Mouse (Mus musculus): ENCODE results near the gene Hdc. TPM values are rescaled to one million over a fixed set of nuclear protein-coding genes. Genes with fewer than 3 reads are reported as not detected.
"Not testable (repeated sequence)": the region's sequence is repeated elsewhere in the genome, so short reads cannot be mapped to it uniquely, and the experiment has no call there.

The Hdc gene
- polyA plus RNA-seq, 1 experiment from 2014 or later, result 1.6 TPM

DNA sequence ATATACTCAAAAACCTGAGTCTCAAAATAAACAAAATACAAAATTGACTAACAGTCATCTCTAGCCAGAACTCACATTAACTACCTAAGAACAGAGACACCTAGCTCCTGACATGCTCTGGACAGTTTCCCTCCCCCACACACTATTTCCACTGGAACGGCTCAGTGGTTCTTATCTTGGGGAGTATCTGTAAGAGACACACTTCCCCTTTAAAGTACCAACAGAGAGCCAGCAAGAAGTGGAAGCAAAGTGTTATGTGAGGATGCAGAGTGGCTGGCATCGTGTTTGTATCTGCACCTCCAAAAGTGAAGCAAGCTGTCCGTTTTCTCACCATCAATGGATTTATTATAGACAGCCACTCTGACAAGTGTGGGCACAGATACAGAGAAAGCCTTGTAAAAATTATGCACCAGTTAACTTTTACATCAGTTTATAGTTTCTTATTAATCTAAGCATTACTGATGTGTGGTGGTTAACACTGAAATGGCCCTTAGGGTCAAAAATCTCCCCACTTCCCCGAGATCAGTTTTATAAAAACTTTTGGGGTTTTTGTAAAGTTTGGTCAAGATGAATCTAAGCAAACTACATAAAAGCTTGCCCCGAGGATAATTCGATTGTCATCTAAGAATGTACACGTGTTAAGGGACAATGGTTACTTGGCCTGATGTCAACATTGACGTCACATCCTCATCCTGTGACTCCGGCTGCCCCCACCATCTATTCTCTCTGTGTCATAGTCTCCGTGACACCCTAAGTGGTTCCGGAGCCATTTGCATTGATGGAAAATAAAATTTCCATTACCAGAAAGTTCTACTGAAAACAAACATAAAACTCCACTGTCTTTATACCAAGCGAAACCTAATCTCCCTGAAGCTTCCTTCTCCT lies 17.1 kb upstream of the Hdc start:
- ATAC-seq, result no peak
- no peaks in the 10 kb centered on the region for H3K4me1 ChIP-seq (ENCODE audit: control insufficient read depth, insufficient read depth, low read length)
- WGBS, result 81% methylated on average over 12 of the region's 12 CpGs
- no peak overlapping the region for H3K9ac ChIP-seq (ENCODE audit: low read length)
- no peak overlapping the region for H3K4me3 ChIP-seq (ENCODE audit: low read depth, low read length)
- H3K4me2 ChIP-seq (ENCODE audit: low read length), result no peak overlapping the region
- H3K27me3 ChIP-seq (replicated peaks; ENCODE audit: control insufficient read depth, insufficient read depth, low read length), result no peaks in the 10 kb centered on the region
- H3K9me3 ChIP-seq (replicated peaks; ENCODE audit: control insufficient read depth, low read length), result no peaks in the 10 kb centered on the region
- peaks cover 35% of the 10 kb centered on the region for H3K36me3 ChIP-seq (ENCODE audit: control insufficient read depth, insufficient read depth, low read length)
- no peak for DNase-seq (ENCODE audit: low spot score)
- no peak overlapping the region for H3K27ac ChIP-seq (ENCODE audit: low read depth, low read length)

DNA sequence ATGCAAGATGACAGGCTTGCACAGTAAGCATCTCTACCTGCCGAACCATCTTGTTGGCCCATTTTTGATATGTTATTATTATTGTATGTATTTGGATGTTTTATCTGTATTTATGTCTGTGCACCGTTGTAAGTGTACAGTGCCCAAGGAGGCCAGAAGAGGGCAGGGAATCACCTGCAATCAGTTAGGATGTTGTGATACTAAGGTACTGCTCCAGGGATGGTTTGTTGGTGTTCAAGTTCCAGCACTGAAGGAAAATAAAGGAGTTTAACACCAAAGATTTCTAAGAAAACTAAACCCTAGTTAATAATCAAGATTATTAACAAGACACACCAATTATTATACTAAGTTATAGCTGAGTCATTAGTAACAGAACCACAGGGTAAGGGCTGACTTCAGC lies 14.1 kb upstream of the Hdc start:
- no peak for DNase-seq (ENCODE audit: low spot score)
- WGBS, result 91% methylated on average over 2 of the region's 2 CpGs
- H3K27me3 ChIP-seq (replicated peaks; ENCODE audit: control insufficient read depth, insufficient read depth, low read length), result no peaks in the 10 kb centered on the region

DNA sequence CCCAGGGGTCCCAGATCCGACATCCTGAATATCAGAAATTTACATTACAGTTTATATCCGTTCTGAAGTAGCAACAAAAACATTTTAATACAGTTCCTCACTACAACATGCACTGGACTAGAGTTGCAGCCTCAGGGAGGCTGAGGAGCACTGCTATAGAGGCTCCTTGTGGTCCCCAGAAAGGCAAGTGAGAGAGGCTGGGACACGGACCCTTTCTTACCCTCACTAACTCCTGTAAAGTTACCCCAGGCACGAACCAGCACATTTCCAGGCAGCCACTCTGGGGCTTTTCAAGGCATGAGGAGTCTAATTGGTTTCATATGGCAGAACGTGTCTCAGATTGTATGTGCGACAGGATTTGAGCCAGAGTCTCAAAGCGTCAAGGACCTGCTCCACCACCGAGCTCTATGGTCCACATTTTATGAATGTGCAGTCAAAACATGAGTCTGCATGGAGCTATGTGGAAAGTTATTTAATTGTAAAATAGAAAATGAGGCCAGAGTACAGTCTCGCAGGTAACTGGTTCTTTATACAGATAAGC lies 9.4 kb upstream of the Hdc start:
- WGBS, result 90% methylated on average over 9 of the region's 9 CpGs
- no peak for ATAC-seq
- H3K27ac ChIP-seq (ENCODE audit: low read depth, low read length), result no peak overlapping the region

More for the DNA sequence above, 14.1 kb upstream of the Hdc start:
- Histone ChIP-seq H3K36me3 (ENCODE audit: control insufficient read depth, insufficient read depth, low read length) (peaks cover 36% of the 10 kb centered on the region), H3K4me1 (ENCODE audit: control insufficient read depth, insufficient read depth, low read length) (no peaks in the 10 kb centered on the region), H3K27ac (ENCODE audit: low read depth, low read length) (no peak overlapping the region), H3K9ac (ENCODE audit: low read length) (no peak overlapping the region), H3K4me3 (ENCODE audit: low read depth, low read length) (no peak overlapping the region), H3K4me2 (ENCODE audit: low read length) (no peak overlapping the region), H3K9me3 (replicated peaks; ENCODE audit: control insufficient read depth, low read length) (no peaks in the 10 kb centered on the region)
- no peak for ATAC-seq

DNA sequence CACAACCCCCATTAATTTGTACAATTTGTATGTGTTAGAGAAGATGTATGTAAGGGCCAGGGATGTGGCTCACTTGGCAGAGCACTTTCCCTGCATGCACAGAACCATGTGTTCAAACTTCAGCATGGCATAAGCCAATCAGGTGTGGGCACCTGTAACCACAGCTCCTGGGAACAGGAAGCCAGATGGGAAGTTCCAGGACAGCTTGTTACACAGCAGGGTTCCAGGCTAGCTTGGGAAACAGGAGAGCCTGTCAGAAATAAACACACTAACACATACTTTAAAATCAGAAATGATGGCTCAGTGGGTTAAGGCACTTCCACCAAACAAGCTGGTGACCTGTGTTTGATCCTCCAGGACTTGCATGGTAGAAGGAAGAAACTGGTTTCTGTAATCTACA lies 4.0 kb upstream of the Hdc start:
- DNase-seq (ENCODE audit: low spot score), result no peak
- H3K36me3 ChIP-seq (ENCODE audit: control insufficient read depth, insufficient read depth, low read length), result peaks cover 5% of the 10 kb centered on the region; the same call in 1 of the 2 replicates
- no peak overlapping the region for H3K4me3 ChIP-seq (ENCODE audit: low read depth, low read length)
- no peak overlapping the region for H3K4me2 ChIP-seq (ENCODE audit: low read length)
- H3K9me3 ChIP-seq (replicated peaks; ENCODE audit: control insufficient read depth, low read length), result peaks cover 3% of the 10 kb centered on the region; the same call in 1 of the 2 replicates
- no peak overlapping the region for H3K27ac ChIP-seq (ENCODE audit: low read depth, low read length)
- no peaks in the 10 kb centered on the region for H3K4me1 ChIP-seq (ENCODE audit: control insufficient read depth, insufficient read depth, low read length)
- no peaks in the 10 kb centered on the region for H3K27me3 ChIP-seq (replicated peaks; ENCODE audit: control insufficient read depth, insufficient read depth, low read length)
- H3K9ac ChIP-seq (ENCODE audit: low read length), result no peak overlapping the region
- ATAC-seq, result no peak

More for the DNA sequence above, 9.4 kb upstream of the Hdc start:
- H3K27me3 ChIP-seq (replicated peaks; ENCODE audit: control insufficient read depth, insufficient read depth, low read length), result no peaks in the 10 kb centered on the region
- no peak overlapping the region for H3K4me2 ChIP-seq (ENCODE audit: low read length)
- DNase-seq (ENCODE audit: low spot score), result no peak
- H3K4me1 ChIP-seq (ENCODE audit: control insufficient read depth, insufficient read depth, low read length), result no peaks in the 10 kb centered on the region
- H3K36me3 ChIP-seq (ENCODE audit: control insufficient read depth, insufficient read depth, low read length), result peaks cover 33% of the 10 kb centered on the region
- peaks cover 3% of the 10 kb centered on the region; the same call in 1 of the 2 replicates for H3K9me3 ChIP-seq (replicated peaks; ENCODE audit: control insufficient read depth, low read length)
- no peak overlapping the region for H3K4me3 ChIP-seq (ENCODE audit: low read depth, low read length)
- no peak overlapping the region for H3K9ac ChIP-seq (ENCODE audit: low read length)

DNA sequence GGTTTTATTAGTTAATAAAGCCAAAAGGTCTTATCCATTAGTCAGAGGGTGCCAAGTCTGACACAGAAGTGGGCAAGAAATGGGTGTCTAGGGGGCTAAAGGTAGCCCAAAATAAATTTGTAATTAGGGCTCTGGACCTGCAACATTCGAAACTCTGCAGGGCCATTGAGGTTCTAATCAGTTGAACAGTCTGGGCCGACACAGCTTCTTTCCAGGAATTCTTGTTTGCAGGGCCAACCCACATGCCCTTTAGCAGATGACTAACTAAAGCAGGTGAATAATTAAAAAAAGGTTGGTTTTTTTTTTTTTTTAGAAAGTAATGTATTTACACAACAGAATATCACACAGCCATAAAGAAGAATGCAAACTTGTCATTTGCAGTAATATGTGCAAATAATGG lies 3.4 kb upstream of the Hdc start:
- no peak overlapping the region for H3K9ac ChIP-seq (ENCODE audit: low read length)
- ATAC-seq, result no peak
- 89% methylated on average over 2 of the region's 2 CpGs for WGBS
- no peak for DNase-seq (ENCODE audit: low spot score)
- no peak overlapping the region for H3K4me3 ChIP-seq (ENCODE audit: low read depth, low read length)
- H3K27me3 ChIP-seq (replicated peaks; ENCODE audit: control insufficient read depth, insufficient read depth, low read length), result no peaks in the 10 kb centered on the region
- H3K36me3 ChIP-seq (ENCODE audit: control insufficient read depth, insufficient read depth, low read length), result no peaks in the 10 kb centered on the region
- peaks cover 3% of the 10 kb centered on the region; the same call in 1 of the 2 replicates for H3K9me3 ChIP-seq (replicated peaks; ENCODE audit: control insufficient read depth, low read length)
- no peaks in the 10 kb centered on the region for H3K4me1 ChIP-seq (ENCODE audit: control insufficient read depth, insufficient read depth, low read length)
- H3K27ac ChIP-seq (ENCODE audit: low read depth, low read length), result no peak overlapping the region
- no peak overlapping the region for H3K4me2 ChIP-seq (ENCODE audit: low read length)

DNA sequence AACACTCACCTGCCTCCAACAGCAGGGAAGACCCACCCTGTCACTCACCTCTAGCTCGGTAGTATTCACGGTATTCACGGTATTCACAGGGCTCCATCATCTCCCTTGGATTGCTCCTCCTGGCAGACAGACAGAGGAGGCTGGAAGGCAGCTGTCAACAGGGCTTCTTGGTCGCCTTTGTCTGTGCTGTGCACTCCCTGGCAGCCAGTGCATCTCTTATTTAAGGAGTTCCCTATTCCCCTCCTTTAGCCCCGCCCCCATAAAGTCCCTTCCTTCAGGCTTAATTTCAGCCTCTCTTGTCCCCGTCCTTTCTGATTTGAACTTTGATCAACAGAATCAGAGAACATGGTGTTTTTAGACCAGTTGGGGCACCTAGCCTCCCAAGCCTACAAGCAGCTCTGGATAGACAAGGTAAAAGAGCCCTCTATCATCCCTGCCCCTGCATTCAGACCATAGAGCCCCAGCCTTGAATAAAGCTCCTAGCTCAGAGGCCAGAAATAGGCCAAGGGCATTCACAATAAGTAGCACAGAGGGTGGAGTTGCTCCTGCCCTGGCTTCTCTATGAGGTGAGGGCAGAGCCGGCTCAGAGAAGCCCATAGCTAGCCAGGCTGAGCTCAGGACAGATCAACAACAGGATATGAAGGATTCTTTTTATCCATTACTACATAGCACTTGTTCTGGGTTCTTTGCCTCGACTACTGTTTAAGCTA lies 474 bp downstream of the Hdc start:
- no peaks in the 10 kb centered on the region for H3K9me3 ChIP-seq (replicated peaks; ENCODE audit: control insufficient read depth, low read length)
- H3K4me3 ChIP-seq (ENCODE audit: low read depth, low read length), result no peak overlapping the region
- no peaks in the 10 kb centered on the region for H3K4me1 ChIP-seq (ENCODE audit: control insufficient read depth, insufficient read depth, low read length)
- no peaks in the 10 kb centered on the region for H3K27me3 ChIP-seq (replicated peaks; ENCODE audit: control insufficient read depth, insufficient read depth, low read length)
- H3K27ac ChIP-seq (ENCODE audit: low read depth, low read length), result no peak overlapping the region
- ATAC-seq (no peak), DNase-seq (ENCODE audit: low spot score) (peak; percentile 13)
- 22% methylated on average over 8 of the region's 8 CpGs for WGBS
- no peak overlapping the region for H3K9ac ChIP-seq (ENCODE audit: low read length)
- no peak overlapping the region for H3K4me2 ChIP-seq (ENCODE audit: low read length)
- no peaks in the 10 kb centered on the region for H3K36me3 ChIP-seq (ENCODE audit: control insufficient read depth, insufficient read depth, low read length)

DNA sequence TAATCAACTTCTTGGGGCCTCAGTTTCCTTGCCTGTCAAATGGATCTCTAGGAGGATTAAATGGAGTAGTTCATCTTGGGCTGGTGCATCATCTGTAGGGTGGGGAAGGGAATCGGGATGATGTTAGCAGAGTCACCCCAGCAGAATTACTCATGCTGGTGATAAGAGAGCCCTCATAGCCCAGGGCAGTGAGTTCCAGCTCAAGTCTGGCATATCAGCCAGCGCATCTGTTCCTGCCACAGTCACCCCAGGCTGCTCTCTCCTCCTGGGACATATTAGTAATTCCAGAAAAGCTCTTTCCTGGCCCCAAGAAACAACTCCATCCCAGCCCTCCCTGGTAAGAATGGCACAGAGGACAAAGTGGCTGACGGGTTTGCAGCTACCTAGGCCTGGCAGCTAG lies 3.7 kb downstream of the Hdc start:
- WGBS, result 86% methylated on average over 3 of the region's 3 CpGs
- no peaks in the 10 kb centered on the region for H3K4me1 ChIP-seq (ENCODE audit: control insufficient read depth, insufficient read depth, low read length)
- DNase-seq (ENCODE audit: low spot score) (no peak), ATAC-seq (no peak)
- H3K27ac ChIP-seq (ENCODE audit: low read depth, low read length), result no peak overlapping the region
- no peak overlapping the region for H3K4me3 ChIP-seq (ENCODE audit: low read depth, low read length)
- H3K9ac ChIP-seq (ENCODE audit: low read length), result no peak overlapping the region
- H3K9me3 ChIP-seq (replicated peaks; ENCODE audit: control insufficient read depth, low read length), result no peaks in the 10 kb centered on the region
- H3K4me2 ChIP-seq (ENCODE audit: low read length), result no peak overlapping the region
- H3K27me3 ChIP-seq (replicated peaks; ENCODE audit: control insufficient read depth, insufficient read depth, low read length), result no peaks in the 10 kb centered on the region
- no peaks in the 10 kb centered on the region for H3K36me3 ChIP-seq (ENCODE audit: control insufficient read depth, insufficient read depth, low read length)

DNA sequence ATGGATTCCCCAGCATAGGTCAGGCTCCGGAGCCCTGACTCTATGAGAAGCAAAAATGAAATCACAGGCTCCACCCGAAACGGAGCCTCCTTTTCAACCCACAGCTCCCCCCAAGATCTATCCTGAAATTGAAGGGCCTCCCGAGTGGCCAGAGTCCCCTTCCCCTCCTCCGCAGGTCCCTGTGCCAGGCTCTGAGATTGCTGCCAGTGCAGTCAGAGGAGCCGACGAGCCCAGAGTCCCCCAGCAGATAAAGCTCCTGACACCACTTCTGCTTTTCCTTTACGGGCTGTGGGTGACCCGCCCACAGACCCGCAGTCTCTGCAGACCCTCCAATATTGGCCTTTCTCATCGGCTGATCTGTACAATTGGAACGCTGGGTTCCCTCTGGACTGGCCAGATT lies 9.5 kb downstream of the Hdc start:
- not testable (repeated sequence) for H3K4me1 ChIP-seq (ENCODE audit: control insufficient read depth, insufficient read depth, low read length); ATAC-seq; H3K9ac ChIP-seq (ENCODE audit: low read length); H3K9me3 ChIP-seq (replicated peaks; ENCODE audit: control insufficient read depth, low read length); H3K36me3 ChIP-seq (ENCODE audit: control insufficient read depth, insufficient read depth, low read length); DNase-seq (ENCODE audit: low spot score); H3K27ac ChIP-seq (ENCODE audit: low read depth, low read length); H3K27me3 ChIP-seq (replicated peaks; ENCODE audit: control insufficient read depth, insufficient read depth, low read length); H3K4me2 ChIP-seq (ENCODE audit: low read length); H3K4me3 ChIP-seq (ENCODE audit: low read depth, low read length)
- 84% methylated on average over 12 of the region's 12 CpGs for WGBS

Measured in forebrain, embryonic 14.5 days (tissue).